Comparison of ENCODE assay signal across 7 mouse cellular contexts in the genomic region with DNA sequence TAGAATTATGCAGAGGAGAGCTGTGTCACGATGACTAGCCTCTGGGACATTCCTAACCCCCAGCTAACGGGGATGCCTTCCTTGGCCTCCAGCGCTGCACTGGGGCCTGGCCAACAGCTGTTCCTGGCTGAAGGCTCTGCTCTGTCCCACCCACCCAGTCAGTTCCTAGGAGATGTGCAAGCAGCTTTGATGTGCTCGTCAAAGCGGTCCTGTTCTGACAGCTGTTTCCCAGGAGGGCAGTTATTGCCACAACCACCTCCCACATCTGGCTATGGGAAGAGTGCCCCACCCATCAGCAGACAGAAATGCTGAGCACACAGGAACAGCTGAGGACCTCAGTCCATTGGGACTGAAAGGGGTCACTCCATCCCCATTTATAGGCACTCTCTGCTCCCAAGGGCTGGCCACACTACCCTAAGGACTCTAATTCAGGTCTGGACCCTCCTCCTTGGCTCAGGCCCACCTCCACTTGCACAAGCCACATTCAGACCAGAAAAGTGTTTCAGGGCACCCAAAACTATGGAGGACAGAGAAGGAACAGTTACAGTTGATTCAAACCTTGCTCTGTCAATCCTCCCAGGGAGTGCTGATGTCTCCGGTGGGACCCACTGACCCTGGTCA.
DNase-seq lines count a peak whose midpoint lies in the region; ATAC-seq and TF ChIP-seq lines count a peak whose summit lies in the region.

No protein-coding gene starts in this region.

- no peak overlapping the region for H3K4me3 ChIP-seq in C2C12 (ENCODE audit: insufficient read depth, poor library complexity, severe bottlenecking)
- no peak overlapping the region for H3K4me3 ChIP-seq in neural tube, embryonic 15.5 days (replicated peaks)

- no peaks in the 10 kb centered on the region for H3K79me3 ChIP-seq in C2C12 (ENCODE audit: low read depth)

- H3ac ChIP-seq in C2C12 (ENCODE audit: control insufficient read depth, insufficient read length, low read depth), result no peak overlapping the region

- no peaks in the 10 kb centered on the region for H3K27me3 ChIP-seq in C2C12 (ENCODE audit: control insufficient read depth, insufficient read depth, insufficient read length)
- no peaks in the 10 kb centered on the region for H3K27me3 ChIP-seq in neural tube, embryonic 15.5 days (replicated peaks)

- peak overlapping the region; percentile 42; the same call in 1 of the 2 replicates for H3K27ac ChIP-seq in neural tube, embryonic 15.5 days (replicated peaks)

- no peak overlapping the region for H3K4me2 ChIP-seq in neural tube, embryonic 15.5 days

- intact Hi-C loops in left cerebral cortex, postnatal 14 days (cut with DNase I), result loop anchor here (5.0 kb wide), 1 partner anchor 75 kb away; the partner anchor contains the start of gene Zfp36l2

- ATAC-seq in neural tube, embryonic 15.5 days (ENCODE audit: low FRiP score), result no peak

- TF ChIP-seq CTCF in C2C12 (IDR thresholded peaks at IDR 0.05; ENCODE audit: control insufficient read depth, insufficient read depth, insufficient read length), result no peak

- no peaks in the 10 kb centered on the region for H3K9me3 ChIP-seq in neural tube, embryonic 15.5 days (replicated peaks)

- DNase-seq in 3134 (ENCODE audit: extremely low read depth, insufficient read length, low spot score), result peak; percentile 81
- DNase-seq in gastrocnemius, postnatal 4 days (ENCODE audit: low spot score in 2 of 2), result peak; percentile 55 to 83
- peak; percentile 51 to 62 for DNase-seq in kidney, postnatal 36 days
- no peak for DNase-seq in cerebellum, adult 9-11 months
- no peak for DNase-seq in left cerebral cortex, postnatal 14 days (ENCODE audit: low spot score in 2 of 2)

- H3K9ac ChIP-seq in neural tube, embryonic 15.5 days (replicated peaks), result no peak overlapping the region

- WGBS in neural tube, embryonic 15.5 days, result 30% methylated on average over 6 of the region's 6 CpGs

- peaks cover 15% of the 10 kb centered on the region for H3K4me1 ChIP-seq in neural tube, embryonic 15.5 days

- H3K79me2 ChIP-seq in C2C12 (ENCODE audit: control insufficient read depth, insufficient read depth), result no peaks in the 10 kb centered on the region

- no peaks in the 10 kb centered on the region for H3K36me3 ChIP-seq in C2C12 (ENCODE audit: control insufficient read depth, insufficient read depth)
- no peaks in the 10 kb centered on the region for H3K36me3 ChIP-seq in neural tube, embryonic 15.5 days

TF ChIP-seq in C2C12, 6 proteins besides CTCF, POLR2A, EP300 and RAD21:
- TF ChIP-seq USF1 (IDR thresholded peaks at IDR 0.05; ENCODE audit: low read depth) (no peak), CEBPB (IDR thresholded peaks at IDR 0.05; ENCODE audit: low read depth) (peak; percentile 55), MYOG (IDR thresholded peaks at IDR 0.05; ENCODE audit: control insufficient read depth, extremely low read depth, insufficient read length) (no peak), MYOD1 (IDR thresholded peaks at IDR 0.05; ENCODE audit: control insufficient read depth, insufficient read length, low read depth) (peak; percentile 97), MAX (IDR thresholded peaks at IDR 0.05) (peak; percentile 71)

Comparison
In these comparisons a context has a peak if more than half of its experiments do, and no peak if none do; other contexts are left out.
1. DNase-seq: peak in 3134 (single experiment), gastrocnemius, postnatal 4 days (2 of 2) and kidney, postnatal 36 days (2 of 2); none in cerebellum, adult 9-11 months (single experiment) and left cerebral cortex, postnatal 14 days (0 of 2).